Mouse (Mus musculus) midbrain, embryonic 15.5 days (tissue): ENCODE measurements around the gene Cdc42ep1. TPM values are rescaled to one million over a fixed set of nuclear protein-coding genes. Genes with fewer than 3 reads are reported as not detected.
A peak's percentile ranks its signal among the peaks of the same experiment; 100 is the strongest.
"Not testable (repeated sequence)": the region's sequence is repeated elsewhere in the genome, so short reads cannot be mapped to it uniquely, and the experiment has no call there.

Experiments
- ATAC-seq: fragments of 200-750 bp; cut with Nextera tagmentation; replicated peaks from 2 replicates; pipeline ENCODE4 v1.8.0; 2017; ENCODE audit warnings: moderate TSS enrichment
- H3K27ac ChIP-seq: fragments of 300-500 bp; sonication (generic); 2 replicates; pipeline ENCODE4 v1.5.1; 2015; ENCODE audit warnings: mild to moderate bottlenecking, inconsistent platforms
- H3K27me3 ChIP-seq: fragments of 300-500 bp; sonication (generic); replicated peaks from 2 replicates; pipeline ENCODE4 v1.6.1; 2015; ENCODE audit warnings: inconsistent platforms
- H3K36me3 ChIP-seq: fragments of 300-500 bp; sonication (generic); replicated peaks from 2 replicates; pipeline ENCODE4 v1.6.1; 2015; ENCODE audit warnings: inconsistent platforms
- H3K4me1 ChIP-seq: fragments of 300-500 bp; sonication (generic); 2 replicates; pipeline ENCODE4 v1.6.1; 2015; ENCODE audit warnings: inconsistent platforms
- H3K4me2 ChIP-seq: fragments of 300-500 bp; sonication (generic); 2 replicates; pipeline ENCODE4 v1.6.1; 2015; ENCODE audit warnings: inconsistent platforms, mild to moderate bottlenecking, moderate library complexity
- H3K4me3 ChIP-seq: fragments of 300-500 bp; sonication (generic); 2 replicates; pipeline ENCODE4 v1.5.1; 2015; ENCODE audit warnings: mild to moderate bottlenecking, inconsistent platforms
- H3K9ac ChIP-seq: fragments of 300-500 bp; sonication (generic); 2 replicates; pipeline ENCODE4 v1.6.1; 2015; ENCODE audit warnings: mild to moderate bottlenecking, inconsistent platforms
- H3K9me3 ChIP-seq: fragments of 300-500 bp; sonication (generic); 2 replicates; pipeline ENCODE4 v1.6.1; 2016; ENCODE audit warnings: inconsistent platforms
- WGBS: fragments of 180-500 bp; shearing (Covaris S2); methylation state at CpG from one replicate; pipeline ENCODE4 v1.1.7; 2015; ENCODE audit warnings: mixed read lengths; 5-methylcytosine and 5-hydroxymethylcytosine counted together
- polyA plus RNA-seq: library from polyadenylated mRNA; unstranded; fragments of >200 nt; fragmentation: Nextera tagmentation; extraction: Ambion mirVana; gene quantifications from 2 replicates; pipeline ENCODE4 v1.2.1, GENCODE M21; 2015

The Cdc42ep1 gene
- polyA plus RNA-seq, 1 experiment from 2014 or later, result 13.1 TPM

GRCm38 (mm10) chr15:78843581-78844469, 1.4 kb downstream of the Cdc42ep1 start:
- Histone ChIP-seq H3K9ac (no peak overlapping the region), H3K27ac (no peak overlapping the region), H3K27me3 (peaks cover 33% of the 10 kb centered on the region), H3K4me1 (peaks cover 38% of the 10 kb centered on the region), H3K9me3 (no peaks in the 10 kb centered on the region), H3K4me2 (peak overlapping the region; percentile 77), H3K36me3 (no peaks in the 10 kb centered on the region), H3K4me3 (peak overlapping the region; percentile 44)
- WGBS, result 40% methylated on average over 21 of the region's 21 CpGs
- no peak for ATAC-seq

- 42% methylated on average over 9 of the region's 9 CpGs for WGBS
- peaks cover 31% of the 10 kb centered on the region for H3K4me1 ChIP-seq
- no peak overlapping the region for H3K27ac ChIP-seq
- peak overlapping the region; percentile 16 for H3K4me2 ChIP-seq
- H3K36me3 ChIP-seq, result no peaks in the 10 kb centered on the region
- H3K4me3 ChIP-seq, result no peak overlapping the region
- ATAC-seq, result no peak
- no peak overlapping the region for H3K9ac ChIP-seq
- H3K27me3 ChIP-seq, result peaks cover 33% of the 10 kb centered on the region
- H3K9me3 ChIP-seq, result no peaks in the 10 kb centered on the region
Measured at GRCm38 (mm10) chr15:78844791-78845190, 2.4 kb downstream of the Cdc42ep1 start.

DNA sequence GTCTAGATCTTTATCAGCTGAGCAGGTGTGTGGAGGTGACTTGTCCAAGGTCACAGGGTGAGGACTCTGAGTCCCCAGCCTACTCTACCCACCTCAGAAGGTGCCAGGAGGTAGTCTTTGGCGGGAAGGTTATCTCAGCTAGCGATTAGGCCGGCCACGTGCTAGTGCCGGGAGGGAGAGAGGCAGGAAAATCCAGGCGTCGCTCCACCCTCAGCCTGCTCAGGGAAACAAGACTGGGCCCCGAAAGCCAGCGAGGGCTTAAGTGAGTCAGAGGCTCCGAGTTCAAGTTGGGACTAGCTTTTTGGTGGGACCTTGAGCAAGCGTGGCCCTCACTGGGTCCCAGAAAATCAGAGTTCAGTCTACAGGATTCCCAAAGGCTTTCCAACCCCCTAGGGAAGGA, 2.9 kb downstream of the Cdc42ep1 start:
- H3K9ac ChIP-seq, result no peak overlapping the region
- WGBS, result 60% methylated on average over 11 of the region's 11 CpGs
- ATAC-seq, result no peak
- H3K4me1 ChIP-seq, result peaks cover 26% of the 10 kb centered on the region
- 0 out of 2 replicates have a peak overlapping the region, but pooled peaks have one; percentile 14 for H3K27ac ChIP-seq
- H3K4me2 ChIP-seq, result no peak overlapping the region
- no peaks in the 10 kb centered on the region for H3K9me3 ChIP-seq
- peaks cover 30% of the 10 kb centered on the region for H3K27me3 ChIP-seq
- no peak overlapping the region for H3K4me3 ChIP-seq
- H3K36me3 ChIP-seq, result no peaks in the 10 kb centered on the region

DNA sequence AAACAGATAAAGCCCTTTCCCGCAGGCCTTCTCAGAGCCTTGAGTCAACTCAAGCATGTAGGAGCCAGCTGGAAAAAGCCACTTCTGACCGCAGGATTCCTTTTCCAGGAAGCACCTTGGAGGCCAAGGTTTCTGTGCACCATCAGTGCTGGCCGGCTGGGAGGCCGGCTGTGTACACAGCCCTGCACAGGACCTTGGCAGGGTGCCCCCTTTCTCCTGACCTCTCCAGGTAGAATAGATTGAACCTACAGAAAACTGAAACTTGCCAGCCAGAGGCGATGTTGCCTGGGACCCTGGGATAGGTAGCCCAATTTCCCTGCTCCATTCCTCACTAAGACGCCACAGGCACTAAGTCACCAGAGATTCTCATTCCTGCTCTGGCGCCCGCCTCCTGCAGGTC, 3.4 kb downstream of the Cdc42ep1 start:
- Histone ChIP-seq H3K27ac (no peak overlapping the region), H3K9ac (no peak overlapping the region), H3K4me2 (no peak overlapping the region), H3K27me3 (peaks cover 30% of the 10 kb centered on the region), H3K36me3 (no peaks in the 10 kb centered on the region), H3K4me3 (no peak overlapping the region), H3K9me3 (no peaks in the 10 kb centered on the region), H3K4me1 (peaks cover 20% of the 10 kb centered on the region)
- ATAC-seq, result no peak
- WGBS, result 88% methylated on average over 8 of the region's 8 CpGs

GRCm38 (mm10) chr15:78846352-78846751, 3.9 kb downstream of the Cdc42ep1 start:
- H3K27ac ChIP-seq, result no peak overlapping the region
- H3K9me3 ChIP-seq, result no peaks in the 10 kb centered on the region
- WGBS, result 73% methylated on average over 8 of the region's 8 CpGs
- no peak for ATAC-seq
- H3K4me1 ChIP-seq, result peaks cover 17% of the 10 kb centered on the region
- H3K36me3 ChIP-seq, result no peaks in the 10 kb centered on the region
- H3K4me2 ChIP-seq, result no peak overlapping the region
- peaks cover 29% of the 10 kb centered on the region for H3K27me3 ChIP-seq
- H3K9ac ChIP-seq, result no peak overlapping the region
- no peak overlapping the region for H3K4me3 ChIP-seq

DNA sequence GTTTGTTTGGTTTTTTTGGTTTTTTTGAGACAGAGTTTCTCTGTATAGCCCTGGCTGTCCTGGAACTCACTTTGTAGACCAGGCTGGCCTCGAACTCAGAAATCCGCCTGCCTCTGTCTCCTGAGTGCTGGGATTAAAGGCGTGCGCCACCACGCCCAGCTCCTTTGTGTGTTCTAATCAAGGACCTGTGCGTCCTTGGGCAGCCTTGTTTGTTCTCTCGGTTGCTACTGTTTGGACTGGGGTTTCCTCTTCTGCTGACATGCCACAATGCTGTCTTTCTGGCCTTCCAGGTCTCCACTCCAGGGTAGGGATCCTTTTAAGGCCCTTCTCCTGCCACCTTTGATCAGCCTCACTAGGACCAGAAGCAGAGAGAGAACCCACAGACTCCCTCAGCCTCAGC, 4.4 kb downstream of the Cdc42ep1 start:
- not testable (repeated sequence) for H3K36me3 ChIP-seq
- WGBS, result 84% methylated on average over 7 of the region's 7 CpGs

GRCm38 (mm10) chr15:78848467-78848866, 6.0 kb downstream of the Cdc42ep1 start:
- H3K4me1 ChIP-seq, result peaks cover 11% of the 10 kb centered on the region; the same call in 1 of the 2 replicates
- H3K4me2 ChIP-seq, result no peak overlapping the region
- no peaks in the 10 kb centered on the region for H3K36me3 ChIP-seq
- H3K9ac ChIP-seq, result no peak overlapping the region
- H3K4me3 ChIP-seq, result no peak overlapping the region
- H3K27ac ChIP-seq, result no peak overlapping the region
- peaks cover 14% of the 10 kb centered on the region for H3K27me3 ChIP-seq
- WGBS, result 30% methylated on average over 5 of the region's 5 CpGs
- no peaks in the 10 kb centered on the region for H3K9me3 ChIP-seq
- no peak for ATAC-seq

More for the DNA sequence above, 4.4 kb downstream of the Cdc42ep1 start:
- H3K4me2 ChIP-seq, ATAC-seq, H3K4me3 ChIP-seq, H3K27ac ChIP-seq, H3K9me3 ChIP-seq, H3K9ac ChIP-seq: not testable (repeated sequence)
- Histone ChIP-seq H3K27me3 (peaks cover 27% of the 10 kb centered on the region), H3K4me1 (peaks cover 20% of the 10 kb centered on the region)

DNA sequence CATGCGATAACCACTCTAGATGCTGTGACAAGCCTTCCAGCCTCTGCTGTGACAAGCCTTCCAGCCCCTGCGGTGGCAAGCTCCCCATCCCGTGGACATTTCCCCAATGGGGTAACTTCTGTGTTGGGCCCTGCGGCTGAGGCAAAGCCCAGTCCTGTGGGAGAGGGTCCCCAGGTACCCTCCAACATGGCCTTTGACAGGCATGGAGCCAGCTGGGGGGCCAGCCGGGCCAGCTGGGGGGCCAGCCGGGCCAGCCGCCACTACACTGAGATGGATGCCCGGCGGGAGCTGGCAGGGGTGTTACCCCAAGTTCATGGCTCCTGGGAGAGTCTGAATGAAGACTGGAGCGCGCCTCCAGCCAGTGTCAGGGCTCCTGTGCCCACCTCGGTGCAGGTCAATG, 7.1 kb downstream of the Cdc42ep1 start:
- H3K36me3 ChIP-seq, result no peaks in the 10 kb centered on the region

GRCm38 (mm10) chr15:78850059-78850824, 7.8 kb downstream of the Cdc42ep1 start:
- H3K27me3 ChIP-seq, result no peaks in the 10 kb centered on the region; the same call in 1 of the 2 replicates
- no peak overlapping the region for H3K27ac ChIP-seq
- H3K36me3 ChIP-seq, result no peaks in the 10 kb centered on the region
- WGBS, result 66% methylated on average over 14 of the region's 15 CpGs
- H3K4me1 ChIP-seq, result peaks cover 6% of the 10 kb centered on the region; the same call in 1 of the 2 replicates
- ATAC-seq, result no peak
- H3K4me3 ChIP-seq, result no peak overlapping the region
- no peak overlapping the region for H3K4me2 ChIP-seq
- no peaks in the 10 kb centered on the region for H3K9me3 ChIP-seq
- H3K9ac ChIP-seq, result no peak overlapping the region

More for the DNA sequence above, 7.1 kb downstream of the Cdc42ep1 start:
- Histone ChIP-seq H3K9ac (no peak overlapping the region), H3K4me1 (peaks cover 11% of the 10 kb centered on the region; the same call in 1 of the 2 replicates), H3K27me3 (peaks cover 3% of the 10 kb centered on the region), H3K27ac (no peak overlapping the region), H3K4me2 (no peak overlapping the region), H3K9me3 (no peaks in the 10 kb centered on the region), H3K4me3 (no peak overlapping the region)
- 88% methylated on average over 12 of the region's 12 CpGs for WGBS
- no peak for ATAC-seq

DNA sequence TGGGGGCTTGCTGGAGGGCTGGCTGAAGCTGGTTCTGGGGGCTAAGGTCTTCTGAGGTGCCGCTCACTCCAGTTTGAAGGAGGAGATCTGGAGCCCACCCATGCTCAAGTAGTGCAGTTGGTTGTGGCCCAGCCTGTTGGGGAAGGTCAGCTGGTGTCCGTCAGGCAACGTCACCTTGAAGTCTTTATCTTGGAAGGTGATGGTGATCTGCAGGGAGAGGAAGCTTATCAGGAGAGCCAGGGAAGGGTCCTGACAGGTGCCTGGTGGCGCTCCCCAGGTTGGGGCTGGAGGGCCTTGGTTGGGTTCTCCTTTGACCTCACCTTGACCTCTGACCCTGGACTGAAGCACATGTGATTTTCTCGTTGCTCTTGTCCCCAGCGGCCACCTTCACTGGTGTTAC, 8.5 kb downstream of the Cdc42ep1 start:
- Histone ChIP-seq H3K9me3 (no peaks in the 10 kb centered on the region), H3K27ac (no peak overlapping the region), H3K4me1 (0 out of 2 replicates have a peak, but pooled peaks cover 3% of the 10 kb centered on the region), H3K4me2 (no peak overlapping the region), H3K4me3 (no peak overlapping the region), H3K27me3 (no peaks in the 10 kb centered on the region; the same call in 1 of the 2 replicates), H3K9ac (no peak overlapping the region), H3K36me3 (no peaks in the 10 kb centered on the region)
- ATAC-seq, result no peak
- WGBS, result 81% methylated on average over 6 of the region's 6 CpGs

- peak; percentile 72 for ATAC-seq
- Histone ChIP-seq H3K9ac (no peak overlapping the region; the same call in 1 of the 2 replicates), H3K4me2 (no peak overlapping the region), H3K36me3 (no peaks in the 10 kb centered on the region), H3K4me1 (0 out of 2 replicates have a peak, but pooled peaks cover 3% of the 10 kb centered on the region), H3K4me3 (no peak overlapping the region), H3K9me3 (no peaks in the 10 kb centered on the region), H3K27me3 (no peaks in the 10 kb centered on the region; the same call in 1 of the 2 replicates), H3K27ac (no peak overlapping the region)
- WGBS, result 16% methylated on average over 13 of the region's 13 CpGs
Measured at GRCm38 (mm10) chr15:78851505-78852153, 9.2 kb downstream of the Cdc42ep1 start.
